Mouse (Mus musculus): ENCODE measurements around the gene Zscan4b. TPM values are rescaled to one million over a fixed set of nuclear protein-coding genes. Genes with fewer than 3 reads are reported as not detected.
"Not testable (repeated sequence)": the region's sequence is repeated elsewhere in the genome, so short reads cannot be mapped to it uniquely, and the experiment has no call there.

Zscan4b gene
- not detected in 2 replicates for polyA plus RNA-seq (2014; fragmentation: Nextera tagmentation; extraction: Ambion mirVana)

DNA sequence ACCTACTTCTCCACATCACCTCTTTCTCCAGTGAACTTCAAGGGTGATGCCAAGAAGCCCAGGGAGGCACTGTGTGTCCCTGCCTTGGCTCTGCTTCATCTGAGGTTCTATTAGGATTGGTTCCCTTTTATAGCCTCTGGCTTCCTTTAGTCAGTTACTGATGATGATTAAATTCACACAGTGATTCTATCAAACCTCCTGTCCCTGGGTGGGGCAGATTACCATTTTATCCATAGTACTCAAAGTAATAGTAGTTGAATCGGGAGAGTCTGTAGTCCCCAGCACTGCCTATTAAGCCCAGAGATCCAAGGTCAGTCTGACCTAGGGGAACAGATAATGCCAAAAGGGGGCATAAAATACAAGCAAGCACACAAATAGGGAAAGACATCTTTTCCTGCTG is at the start of gene Zscan4b:
Zscan4b (minus strand) TSS at position 101 of the 400 bp plus-strand sequence.
- not testable (repeated sequence) for H3K9ac ChIP-seq (ENCODE audit: low read depth, low read length); H3K4me1 ChIP-seq (replicated peaks; ENCODE audit: control insufficient read depth, insufficient read depth, low read length); H3K9me3 ChIP-seq (ENCODE audit: control insufficient read depth, low read length); ATAC-seq (ENCODE audit: low FRiP score); DNase-seq (ENCODE audit: low spot score); H3K36me3 ChIP-seq (ENCODE audit: control insufficient read depth, insufficient read depth, low read length); H3K27ac ChIP-seq (ENCODE audit: low read depth, low read length); H3K27me3 ChIP-seq (ENCODE audit: control insufficient read depth, insufficient read depth, low read length); H3K4me3 ChIP-seq (ENCODE audit: low read depth, low read length); H3K4me2 ChIP-seq (replicated peaks; ENCODE audit: low read depth, low read length)
- 100% methylated on average over 1 of the region's 1 CpGs for WGBS

Other genes starting within 250 kb of the Zscan4b start
- gene Nlrp4b, start 217.3 kb downstream of the Zscan4b start, polyA plus RNA-seq (2014; fragmentation: Nextera tagmentation; extraction: Ambion mirVana): not detected in 2 replicates
- gene Vmn1r71, start 150.7 kb downstream of the Zscan4b start, polyA plus RNA-seq (2014; fragmentation: Nextera tagmentation; extraction: Ambion mirVana): not detected in 2 replicates
- not detected in 2 replicates for gene Zscan4c, start 100.7 kb upstream of the Zscan4b start, polyA plus RNA-seq (2014; fragmentation: Nextera tagmentation; extraction: Ambion mirVana)
- gene Zscan4-ps1, start 164.6 kb upstream of the Zscan4b start, polyA plus RNA-seq (2014; fragmentation: Nextera tagmentation; extraction: Ambion mirVana): not detected in 2 replicates

Data from hindbrain, embryonic 11.5 days (tissue).